Mouse (Mus musculus): ENCODE results near the gene Hvcn1. TPM values are rescaled to one million over a fixed set of nuclear protein-coding genes. Genes with fewer than 3 reads are reported as not detected.
"Not testable (repeated sequence)": the region's sequence is repeated elsewhere in the genome, so short reads cannot be mapped to it uniquely, and the experiment has no call there.

The Hvcn1 gene
- polyA plus RNA-seq, 1 experiment from 2014 or later = 1.9 TPM

GRCm38 (mm10) chr5:122209591-122210368 is 3.2 kb downstream of the Hvcn1 start:
- no peak for ATAC-seq (replicated peaks)
- H3K4me3 ChIP-seq = peak overlapping the region; percentile 8; the same call in 1 of the 2 replicates

GRCm38 (mm10) chr5:122210890-122211289 is 4.3 kb downstream of the Hvcn1 start:
- Histone ChIP-seq H3K27me3 (replicated peaks) (no peaks in the 10 kb centered on the region), H3K36me3 (replicated peaks) (no peaks in the 10 kb centered on the region), H3K4me2 (no peak overlapping the region), H3K9ac (no peak overlapping the region), H3K27ac (no peak overlapping the region), H3K4me3 (no peak overlapping the region), H3K9me3 (no peaks in the 10 kb centered on the region), H3K4me1 (peaks cover 11% of the 10 kb centered on the region)
- no peak for ATAC-seq (replicated peaks)
- 92% methylated on average over 8 of the region's 8 CpGs for WGBS

More at GRCm38 (mm10) chr5:122209591-122210368, 3.2 kb downstream of the Hvcn1 start:
- Histone ChIP-seq H3K4me2 (peak overlapping the region; percentile 38), H3K27me3 (replicated peaks) (no peaks in the 10 kb centered on the region), H3K36me3 (replicated peaks) (no peaks in the 10 kb centered on the region), H3K9me3 (no peaks in the 10 kb centered on the region), H3K9ac (no peak overlapping the region; the same call in 1 of the 2 replicates), H3K27ac (no peak overlapping the region), H3K4me1 (peaks cover 11% of the 10 kb centered on the region)
- 3% methylated on average over 19 of the region's 21 CpGs for WGBS

DNA sequence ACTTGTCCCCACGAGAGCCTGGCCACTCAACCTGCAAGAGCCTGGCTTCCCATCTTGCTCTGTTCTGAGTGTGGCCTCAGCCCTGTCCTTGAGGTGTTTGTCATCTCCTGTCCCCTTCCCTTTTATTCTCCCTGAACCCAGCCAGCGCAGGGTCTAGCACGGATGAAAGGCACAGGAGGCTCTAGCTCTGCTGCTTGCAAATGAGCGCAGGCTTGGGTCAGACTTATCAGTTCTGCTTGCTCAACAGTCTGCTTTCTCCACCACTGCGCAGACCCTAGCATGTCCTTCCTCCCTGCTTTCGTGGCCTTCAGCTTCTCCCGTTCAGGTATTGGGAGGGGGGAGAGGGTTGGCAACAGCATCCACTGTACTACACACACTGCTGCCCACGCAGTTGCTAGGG is 5.5 kb downstream of the Hvcn1 start:
- Histone ChIP-seq H3K4me3 (no peak overlapping the region), H3K4me1 (peaks cover 11% of the 10 kb centered on the region), H3K36me3 (replicated peaks) (no peaks in the 10 kb centered on the region), H3K9me3 (no peaks in the 10 kb centered on the region), H3K27ac (no peak overlapping the region), H3K27me3 (replicated peaks) (no peaks in the 10 kb centered on the region), H3K9ac (no peak overlapping the region), H3K4me2 (no peak overlapping the region)
- 86% methylated on average over 8 of the region's 8 CpGs for WGBS
- no peak for ATAC-seq (replicated peaks)

DNA sequence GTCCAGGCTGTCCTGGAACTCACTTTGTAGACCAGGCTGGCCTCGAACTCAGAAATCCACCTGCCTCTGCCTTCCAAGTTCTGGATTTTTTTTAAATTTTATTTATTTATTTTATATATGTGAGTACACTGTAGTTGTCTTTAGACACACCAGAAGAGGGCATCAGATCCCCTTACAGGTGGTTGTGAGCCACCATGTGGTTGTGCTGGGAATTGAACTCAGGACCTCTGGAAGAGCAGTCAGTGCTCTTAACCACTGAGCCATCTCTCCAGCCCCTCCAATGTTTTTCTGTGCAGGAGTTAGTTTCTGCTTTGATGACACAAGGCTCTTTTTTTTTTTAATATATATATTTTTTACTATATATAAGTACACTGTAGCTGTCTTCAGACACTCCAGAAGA is 6.2 kb downstream of the Hvcn1 start:
- H3K27me3 ChIP-seq (replicated peaks); ATAC-seq (replicated peaks); H3K9me3 ChIP-seq; H3K9ac ChIP-seq; H3K4me2 ChIP-seq; H3K27ac ChIP-seq; H3K36me3 ChIP-seq (replicated peaks); H3K4me3 ChIP-seq: not testable (repeated sequence)
- H3K4me1 ChIP-seq = peaks cover 11% of the 10 kb centered on the region
- 95% methylated on average over 1 of the region's 1 CpGs for WGBS

DNA sequence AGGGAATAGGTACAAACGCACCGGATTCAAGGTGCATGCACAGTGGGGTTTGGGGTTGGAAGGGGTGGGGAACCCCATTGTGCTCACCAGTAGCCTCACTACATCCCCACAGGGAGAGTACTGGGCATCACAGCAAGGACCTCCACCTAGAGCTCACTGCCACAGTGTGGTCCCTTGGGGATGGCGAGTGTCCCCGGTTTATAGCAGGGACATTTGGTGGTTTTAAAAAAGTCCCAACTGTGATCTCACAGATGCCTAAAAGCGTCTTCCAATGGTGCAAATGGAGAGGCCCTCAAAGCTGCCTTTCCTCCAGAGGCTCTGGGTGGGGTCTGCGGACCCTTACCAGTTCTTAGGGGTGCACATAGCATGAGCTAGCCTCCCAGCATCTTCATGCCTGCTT is 7.3 kb downstream of the Hvcn1 start:
- ATAC-seq (replicated peaks) = no peak
- Histone ChIP-seq H3K4me3 (no peak overlapping the region), H3K27me3 (replicated peaks) (no peaks in the 10 kb centered on the region), H3K4me2 (no peak overlapping the region), H3K9me3 (no peaks in the 10 kb centered on the region), H3K4me1 (peaks cover 11% of the 10 kb centered on the region), H3K27ac (no peak overlapping the region), H3K36me3 (replicated peaks) (no peaks in the 10 kb centered on the region), H3K9ac (no peak overlapping the region)
- WGBS = 87% methylated on average over 6 of the region's 6 CpGs

GRCm38 (mm10) chr5:122217636-122218035 is 11.0 kb downstream of the Hvcn1 start:
- 82% methylated on average over 6 of the region's 6 CpGs for WGBS

DNA sequence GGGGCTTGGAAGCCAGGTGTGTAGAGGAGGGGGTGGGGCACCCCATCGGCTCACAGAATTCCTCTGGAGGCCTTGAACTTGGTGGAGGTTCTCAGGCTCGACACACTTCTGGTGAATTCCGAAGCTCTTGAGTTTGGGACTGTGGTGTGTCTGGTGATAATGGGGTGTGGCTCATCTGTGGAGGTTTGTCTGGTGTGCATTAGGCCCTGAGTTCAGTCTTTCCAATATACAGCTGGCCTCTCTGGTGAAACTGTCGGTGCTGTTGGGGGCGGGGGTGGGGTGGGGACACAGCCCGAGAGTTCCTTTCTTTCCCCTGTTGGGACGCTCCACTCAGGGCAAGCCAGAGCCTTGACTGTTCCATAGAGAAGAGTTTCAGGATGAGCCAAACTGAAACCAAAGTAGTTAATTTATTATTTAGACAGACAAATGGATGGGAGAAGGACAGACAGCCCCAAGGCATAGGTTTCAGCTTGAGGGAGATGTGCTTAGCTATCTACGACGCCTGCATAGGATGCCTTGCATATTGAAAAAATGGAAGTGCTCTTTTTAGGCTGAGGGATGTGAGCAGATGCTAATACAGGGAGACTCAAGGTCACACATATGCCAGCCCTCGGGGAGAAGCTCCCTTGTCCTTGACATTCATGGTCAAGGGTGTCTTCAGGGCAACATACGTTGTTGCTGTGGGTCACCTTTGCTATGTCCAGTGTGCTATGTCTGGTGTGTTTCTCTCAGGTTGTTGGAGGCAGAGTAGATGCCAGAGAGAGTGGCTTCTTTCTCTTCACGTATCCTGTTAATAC is 11.7 kb downstream of the Hvcn1 start:
- H3K27ac ChIP-seq = no peak overlapping the region
- no peak for ATAC-seq (replicated peaks)
- H3K9ac ChIP-seq = no peak overlapping the region
- no peaks in the 10 kb centered on the region for H3K36me3 ChIP-seq (replicated peaks)
- H3K9me3 ChIP-seq = no peaks in the 10 kb centered on the region
- H3K4me3 ChIP-seq = no peak overlapping the region
- H3K4me2 ChIP-seq = no peak overlapping the region
- no peaks in the 10 kb centered on the region for H3K4me1 ChIP-seq
- H3K27me3 ChIP-seq (replicated peaks) = no peaks in the 10 kb centered on the region
- 92% methylated on average over 12 of the region's 12 CpGs for WGBS

More at GRCm38 (mm10) chr5:122217636-122218035, 11.0 kb downstream of the Hvcn1 start:
- Histone ChIP-seq H3K9me3 (no peaks in the 10 kb centered on the region), H3K4me3 (no peak overlapping the region), H3K27ac (no peak overlapping the region), H3K4me1 (no peaks in the 10 kb centered on the region), H3K9ac (no peak overlapping the region), H3K27me3 (replicated peaks) (no peaks in the 10 kb centered on the region), H3K36me3 (replicated peaks) (no peaks in the 10 kb centered on the region), H3K4me2 (no peak overlapping the region)
- ATAC-seq (replicated peaks) = no peak

- Histone ChIP-seq H3K27ac (no peak overlapping the region), H3K4me3 (no peak overlapping the region)
- whole genome bisulfite sequencing = 85% methylated on average over 7 of the region's 7 CpGs
Observed at GRCm38 (mm10) chr5:122218928-122219327, 12.3 kb downstream of the Hvcn1 start.

GRCm38 (mm10) chr5:122219655-122220629 is 13.3 kb downstream of the Hvcn1 start:
- Histone ChIP-seq H3K4me2 (no peak overlapping the region), H3K27ac (no peak overlapping the region), H3K9me3 (no peaks in the 10 kb centered on the region), H3K27me3 (replicated peaks) (no peaks in the 10 kb centered on the region), H3K36me3 (replicated peaks) (no peaks in the 10 kb centered on the region), H3K4me3 (no peak overlapping the region), H3K9ac (no peak overlapping the region), H3K4me1 (no peaks in the 10 kb centered on the region)
- ATAC-seq (replicated peaks) = no peak
- WGBS = 69% methylated on average over 18 of the region's 18 CpGs

More at GRCm38 (mm10) chr5:122218928-122219327, 12.3 kb downstream of the Hvcn1 start:
- Histone ChIP-seq H3K9me3 (no peaks in the 10 kb centered on the region), H3K27me3 (replicated peaks) (no peaks in the 10 kb centered on the region), H3K36me3 (replicated peaks) (no peaks in the 10 kb centered on the region), H3K4me2 (no peak overlapping the region), H3K4me1 (no peaks in the 10 kb centered on the region), H3K9ac (no peak overlapping the region)
- ATAC-seq (replicated peaks) = no peak

DNA sequence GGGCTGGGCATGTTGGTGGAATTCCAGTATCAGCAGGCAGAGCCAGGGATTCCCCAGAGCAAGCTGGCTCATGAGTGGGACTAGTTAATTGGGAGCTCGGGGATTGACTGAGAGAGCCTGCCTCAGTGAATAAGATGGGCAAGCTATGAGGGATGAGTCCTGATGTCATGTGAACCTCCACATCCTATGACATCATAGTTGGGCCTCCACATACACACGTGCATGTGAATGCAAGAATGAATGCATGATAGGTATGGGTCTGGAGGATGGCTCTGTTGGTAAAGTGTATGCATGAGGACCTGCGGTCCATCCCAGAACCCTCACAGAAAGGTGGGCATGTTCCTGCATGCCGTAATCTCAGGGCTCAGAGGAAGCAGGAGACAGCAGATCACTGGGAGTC is 14.5 kb downstream of the Hvcn1 start:
- H3K36me3 ChIP-seq (replicated peaks) = no peaks in the 10 kb centered on the region
- 92% methylated on average over 4 of the region's 4 CpGs for WGBS
- H3K27ac ChIP-seq = no peak overlapping the region
- no peak overlapping the region for H3K4me3 ChIP-seq
- no peaks in the 10 kb centered on the region for H3K9me3 ChIP-seq
- no peak for ATAC-seq (replicated peaks)
- H3K4me2 ChIP-seq = no peak overlapping the region
- H3K27me3 ChIP-seq (replicated peaks) = no peaks in the 10 kb centered on the region
- H3K9ac ChIP-seq = no peak overlapping the region
- H3K4me1 ChIP-seq = no peaks in the 10 kb centered on the region

- 98% methylated on average over 2 of the region's 2 CpGs for WGBS
- Histone ChIP-seq H3K27me3 (replicated peaks) (no peaks in the 10 kb centered on the region), H3K9me3 (no peaks in the 10 kb centered on the region), H3K4me3 (no peak overlapping the region), H3K27ac (no peak overlapping the region), H3K36me3 (replicated peaks) (no peaks in the 10 kb centered on the region), H3K4me2 (no peak overlapping the region), H3K9ac (no peak overlapping the region), H3K4me1 (no peaks in the 10 kb centered on the region)
- ATAC-seq (replicated peaks) = no peak
Observed at GRCm38 (mm10) chr5:122224291-122224690, 17.7 kb downstream of the Hvcn1 start.

Measured in midbrain, embryonic 15.5 days (tissue).